Mouse (Mus musculus) ES-Bruce4 (cell line): ENCODE data around the gene Kynu.

ENCODE experiments used
- CTCF ChIP-seq: IDR thresholded peaks from one replicate; pipeline ENCODE4 v1.8.1; 2011; ENCODE audit warnings: low read depth, low read length
- EP300 ChIP-seq: IDR thresholded peaks from 2 replicates; pipeline ENCODE4 v1.6.1; 2011; ENCODE audit warnings: low read depth, low read length; ENCODE audit not compliant: insufficient read depth
- POLR2A ChIP-seq: IDR thresholded peaks from one replicate; pipeline ENCODE4 v1.8.1; 2011; ENCODE audit warnings: low read length; ENCODE audit not compliant: insufficient read depth

DNA sequence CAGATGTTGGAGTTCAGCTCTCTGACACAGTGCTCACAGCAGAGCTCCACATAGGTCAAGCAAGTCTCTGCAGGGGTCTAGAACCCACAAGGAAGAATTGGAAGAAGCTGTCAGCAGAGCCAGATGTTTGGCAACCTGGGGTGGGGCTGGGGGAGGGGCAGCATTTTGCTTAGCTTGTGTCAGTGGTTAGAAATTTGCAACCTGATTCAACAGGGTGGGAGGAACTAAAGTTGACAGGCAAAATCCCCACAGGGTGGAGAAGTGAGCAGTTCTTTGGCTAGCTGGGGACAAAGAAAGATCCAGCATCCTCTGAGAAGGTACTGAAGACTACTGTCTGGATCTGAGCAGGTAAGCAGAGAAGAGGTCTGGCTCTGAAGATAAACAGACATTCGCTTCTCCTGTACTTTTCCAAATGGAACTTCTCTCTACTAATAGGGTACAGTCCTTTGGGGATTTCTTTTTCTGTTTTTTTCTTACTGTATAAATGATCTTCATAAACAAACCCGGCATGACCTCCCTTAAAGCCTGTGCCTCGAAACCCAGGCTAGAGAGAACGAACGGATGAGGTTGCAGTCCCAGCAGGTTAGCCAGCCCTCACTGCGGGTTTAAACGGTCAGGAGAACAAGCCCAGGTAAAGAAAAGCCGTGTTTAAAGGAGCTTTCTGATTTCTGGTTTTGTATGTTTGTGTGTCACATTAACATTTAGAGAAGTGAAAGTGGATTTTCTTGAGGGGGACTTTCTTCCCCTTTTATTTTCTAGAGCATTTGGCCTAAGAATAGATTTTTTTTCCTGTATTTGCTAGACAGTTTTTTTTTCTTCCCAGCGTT is at the start of gene Kynu:
- TF ChIP-seq CTCF, result no peak
- TF ChIP-seq POLR2A, result no peak
- 0 out of 2 replicates have a peak, but pooled peaks have one; percentile 23 for TF ChIP-seq EP300
